Mouse (Mus musculus) frontal cortex, adult (tissue): Measurements from ENCODE around the gene Scnn1a.

ENCODE experiments used
- ATAC-seq: cut with Nextera tagmentation; 2 replicates; pipeline ENCODE4 v1.9.2; 2017; ENCODE audit warnings: mild to moderate bottlenecking, moderate library complexity, mixed read lengths; ENCODE audit not compliant: low TSS enrichment

Scnn1a gene

DNA sequence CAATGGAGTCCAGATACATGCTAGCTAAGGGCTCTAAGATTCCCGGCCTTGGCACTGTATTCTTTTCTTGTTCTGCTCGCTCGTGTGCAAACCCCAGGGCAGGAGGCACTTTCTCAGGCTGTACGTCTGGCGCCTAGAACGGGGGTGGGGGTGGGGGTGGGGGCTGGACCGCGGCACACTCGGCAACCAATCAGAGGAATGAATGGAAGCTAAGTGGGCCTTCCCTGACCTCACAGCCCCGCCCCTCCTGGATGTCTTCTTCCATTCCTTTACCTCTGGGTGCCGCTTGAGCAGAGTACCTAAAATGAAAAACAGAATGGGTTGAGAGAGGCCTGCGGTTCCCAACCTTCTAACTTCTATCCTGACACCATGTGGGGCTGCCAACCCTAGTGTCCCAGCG, 11.5 kb upstream of the Scnn1a start:
- ATAC-seq, result no peak

DNA sequence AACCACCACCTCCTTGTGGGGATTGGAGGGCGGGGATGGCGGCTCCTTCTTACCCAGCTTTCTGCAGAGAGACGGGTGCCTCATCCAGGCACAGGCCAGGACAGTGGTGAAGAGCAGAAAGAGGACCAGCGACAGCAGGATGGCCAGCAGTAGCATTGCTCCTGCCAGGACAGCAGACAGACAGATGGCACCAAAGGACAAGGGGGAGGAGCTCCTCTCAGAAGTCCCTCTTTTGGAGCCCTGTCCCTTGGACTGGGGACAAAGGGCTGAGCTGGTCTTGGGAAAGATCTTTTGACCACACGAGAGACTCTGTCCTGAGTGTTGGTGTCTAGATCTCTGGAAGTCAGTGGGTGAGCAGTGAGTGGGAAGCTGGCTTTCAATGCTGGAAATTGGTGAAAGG, 11.1 kb upstream of the Scnn1a start:
- no peak for ATAC-seq

DNA sequence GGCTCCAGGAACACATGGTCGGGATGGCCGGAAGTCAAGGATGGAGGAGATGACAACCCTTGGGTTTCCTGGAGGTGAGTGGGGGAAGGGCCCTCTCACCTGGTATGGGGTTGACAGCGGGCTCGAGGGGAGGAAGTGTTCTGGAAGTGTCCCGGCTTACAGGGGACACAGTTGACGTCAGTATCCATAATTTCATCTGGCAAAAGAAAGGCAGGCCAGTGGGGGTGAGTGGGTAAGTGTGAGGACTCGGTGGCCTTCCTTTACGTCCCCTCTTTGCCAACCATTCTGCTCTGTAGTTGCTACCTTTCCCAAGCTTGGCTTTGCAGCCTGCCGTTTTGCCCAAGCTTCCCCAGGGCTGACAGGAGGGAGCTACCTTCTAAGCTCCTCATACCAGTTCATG, 8.3 kb upstream of the Scnn1a start:
- ATAC-seq, result no peak

DNA sequence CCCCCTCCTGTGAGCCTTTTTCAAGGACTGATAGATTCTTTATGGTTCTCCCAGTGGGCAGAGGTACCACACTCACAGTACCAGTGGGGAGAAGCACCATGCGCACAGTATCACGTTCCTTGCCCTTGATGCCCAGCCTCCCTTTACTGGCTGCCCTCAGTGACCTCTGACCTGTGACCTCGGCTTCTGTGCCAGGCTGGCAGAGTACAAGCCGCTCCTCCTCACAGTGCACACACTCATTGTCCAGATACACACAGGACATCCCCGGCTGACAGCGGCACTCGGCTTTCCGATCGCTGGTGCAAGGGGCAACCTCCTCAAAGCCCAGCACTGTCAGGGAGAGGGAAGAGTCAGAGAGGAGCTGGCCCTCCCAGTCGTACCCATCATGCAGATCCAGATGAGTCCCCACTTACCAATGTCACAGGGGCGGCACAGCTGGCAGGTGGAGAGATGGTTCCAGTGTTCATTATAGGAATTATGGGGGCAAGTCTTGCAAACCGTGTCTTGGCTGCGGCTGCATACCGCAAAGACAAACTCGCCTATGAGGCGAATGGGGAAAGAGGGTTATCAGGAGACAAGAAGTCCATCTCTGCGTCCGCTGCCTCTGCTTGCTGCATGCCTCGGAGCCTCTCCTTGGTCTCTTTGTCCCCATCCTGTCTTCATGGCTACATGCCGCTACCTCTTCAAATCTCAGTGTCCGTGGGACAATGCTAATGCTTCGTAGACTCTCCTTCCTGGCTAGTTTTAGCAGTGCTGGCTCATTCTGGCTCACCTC, 7.7 kb upstream of the Scnn1a start:
- no peak for ATAC-seq

DNA sequence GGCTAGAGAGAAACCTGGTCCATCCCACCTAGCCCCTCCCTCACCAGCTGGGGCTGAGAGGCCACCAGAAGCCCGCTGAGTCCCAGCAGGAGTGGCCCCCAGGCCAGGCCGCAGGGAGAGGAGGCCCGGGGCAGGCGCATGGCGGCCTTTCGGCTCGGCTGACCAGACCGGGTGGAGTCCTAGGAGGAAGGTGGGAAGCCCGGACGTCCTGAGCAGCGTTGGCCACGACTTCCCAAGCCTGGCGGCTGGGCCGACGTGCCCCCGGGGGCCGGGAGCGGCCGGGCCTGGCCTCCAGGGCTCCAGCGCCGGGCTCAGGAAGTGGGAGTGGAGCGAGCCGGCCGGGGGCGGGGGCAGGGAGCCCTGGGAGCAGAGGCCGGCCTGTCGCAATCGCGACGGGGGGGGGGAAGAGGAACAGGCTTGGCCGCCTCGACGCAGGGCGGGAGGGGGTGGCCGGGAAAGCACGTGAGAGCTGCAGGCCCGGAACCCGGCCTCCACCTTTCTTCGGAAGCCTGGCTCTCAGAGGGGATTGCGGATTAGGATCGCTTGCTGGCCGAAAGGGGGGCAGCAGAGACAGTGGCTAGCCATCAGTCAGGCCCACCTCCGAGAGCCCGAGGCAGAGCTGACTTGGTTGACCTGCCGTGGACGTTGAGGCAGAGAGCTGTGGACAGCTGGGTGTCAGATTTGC, 6.8 kb upstream of the Scnn1a start, which contains the start of gene Ltbr:
Ltbr (minus strand) TSS at position 340 of the 685 bp plus-strand sequence.
- ATAC-seq, result peak; percentile 73

DNA sequence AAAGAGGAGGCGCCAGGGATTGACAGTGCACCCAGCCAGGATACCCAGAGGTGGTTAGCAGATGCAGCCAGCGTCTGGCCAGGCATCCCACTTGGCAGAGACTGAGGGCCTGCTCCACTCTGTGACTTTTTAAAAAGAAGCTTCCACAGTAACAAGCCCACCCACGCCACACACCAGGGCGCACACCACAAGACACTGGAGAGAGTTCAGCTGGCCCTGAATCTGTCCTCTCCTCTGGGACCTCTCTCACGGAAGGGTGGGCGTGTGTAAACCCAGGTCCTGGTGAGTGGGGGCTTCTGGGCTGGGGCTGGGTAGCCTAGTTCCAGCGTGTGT, 6.3 kb upstream of the Scnn1a start:
- peak; percentile 38 for ATAC-seq

DNA sequence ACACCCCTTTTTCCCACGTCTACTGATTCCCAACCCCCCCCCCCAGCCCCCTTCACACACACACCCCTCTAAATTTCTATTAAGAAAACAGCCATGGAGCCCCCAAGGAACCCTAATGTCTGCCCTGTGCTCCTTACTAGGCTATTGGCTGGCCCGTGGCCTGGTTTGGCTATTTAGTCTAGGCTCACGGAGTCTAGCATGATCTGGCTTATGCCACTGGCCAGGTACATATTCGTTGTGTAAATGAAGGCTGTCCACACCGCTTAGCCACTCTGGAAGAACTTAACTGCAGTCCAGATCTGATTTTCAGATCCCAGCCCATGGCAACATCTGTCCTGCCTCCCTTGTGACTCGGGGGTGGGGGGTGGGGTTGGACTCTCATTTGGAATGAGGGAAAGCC, 5.7 kb upstream of the Scnn1a start:
- no peak for ATAC-seq

DNA sequence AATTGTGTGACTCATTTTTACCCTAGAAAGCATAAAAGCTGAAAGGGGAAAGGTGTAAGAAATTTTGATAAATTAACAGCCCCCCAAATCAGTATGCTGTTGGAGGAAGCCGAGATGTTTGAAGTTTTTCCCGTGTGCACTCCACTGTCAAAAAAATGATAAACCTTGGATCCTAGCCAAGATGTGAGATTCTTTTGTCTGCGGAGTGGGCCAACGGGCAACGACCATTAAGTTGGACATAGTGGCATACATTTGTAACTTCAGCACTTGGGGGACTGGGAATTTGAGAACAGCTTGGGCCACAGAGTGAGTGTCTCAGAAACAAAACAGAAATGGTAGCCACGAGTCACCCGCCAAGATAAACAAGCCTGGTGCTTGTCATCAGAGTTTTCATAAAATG, 3.4 kb upstream of the Scnn1a start:
- no peak for ATAC-seq

DNA sequence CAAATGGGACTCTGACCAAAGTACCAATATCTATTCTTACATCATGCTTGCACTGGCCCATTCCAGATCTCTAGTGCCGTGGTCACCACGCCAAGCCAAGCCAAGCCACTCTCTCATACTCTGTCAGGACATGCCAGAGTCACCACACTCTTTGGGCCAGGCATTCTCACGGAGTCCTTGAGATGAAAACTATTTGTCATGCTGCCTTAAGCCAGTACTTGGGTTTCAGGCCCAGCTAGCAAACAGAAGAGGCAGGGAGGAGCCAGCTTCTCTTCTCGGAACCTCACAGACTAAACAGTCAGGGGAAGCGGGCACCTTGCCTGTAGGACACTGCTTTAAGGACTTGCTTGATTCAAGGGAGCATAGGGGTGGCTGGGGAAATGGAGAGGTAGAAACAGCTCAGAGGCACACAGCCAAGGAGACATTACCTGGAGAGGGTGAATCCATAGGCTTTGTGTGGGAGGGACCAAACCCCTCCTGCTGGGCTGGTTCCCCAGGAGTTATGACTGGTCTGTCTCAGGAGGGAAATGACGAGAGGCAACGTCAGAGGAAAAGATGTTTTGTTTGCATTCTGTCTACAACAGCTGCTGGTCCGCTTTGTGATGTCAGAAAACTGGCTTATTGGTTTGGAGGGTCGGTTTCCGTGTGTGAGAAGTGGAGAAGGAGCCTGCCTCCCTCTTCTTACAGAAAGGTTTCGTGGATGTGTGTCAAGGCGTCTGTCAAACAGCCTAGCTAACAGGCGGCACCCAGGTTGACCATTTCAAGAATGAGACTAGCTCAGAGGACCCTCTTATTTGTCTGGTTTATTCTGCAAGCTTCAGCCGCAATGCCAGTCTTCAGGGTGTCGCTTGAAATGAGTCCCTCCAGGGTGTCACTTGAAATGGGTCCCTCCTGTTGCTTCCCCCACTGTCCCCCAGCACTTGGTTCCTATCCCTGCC, 1.2 kb upstream of the Scnn1a start:
- ATAC-seq, result no peak

DNA sequence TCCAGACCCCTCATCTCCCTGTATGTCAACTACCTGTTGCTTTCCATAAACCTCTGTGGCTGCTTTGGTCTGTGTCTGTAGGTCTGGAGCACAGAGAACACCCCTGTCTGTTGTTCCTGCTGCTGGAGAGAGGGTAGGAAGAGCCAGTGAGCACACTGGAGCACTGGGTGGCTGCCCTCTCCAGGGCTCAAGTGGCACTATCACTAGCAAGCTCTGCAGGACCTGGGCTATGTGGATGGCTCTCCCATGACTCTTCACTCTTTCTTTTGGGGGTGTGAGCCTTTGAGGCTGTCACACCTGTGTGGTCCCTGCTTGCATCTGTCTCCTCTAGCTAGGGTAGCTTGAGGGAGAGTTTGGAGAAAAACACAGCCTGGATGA, 551 bp upstream of the Scnn1a start:
- ATAC-seq, result no peak; the same call in 1 of the 2 replicates

DNA sequence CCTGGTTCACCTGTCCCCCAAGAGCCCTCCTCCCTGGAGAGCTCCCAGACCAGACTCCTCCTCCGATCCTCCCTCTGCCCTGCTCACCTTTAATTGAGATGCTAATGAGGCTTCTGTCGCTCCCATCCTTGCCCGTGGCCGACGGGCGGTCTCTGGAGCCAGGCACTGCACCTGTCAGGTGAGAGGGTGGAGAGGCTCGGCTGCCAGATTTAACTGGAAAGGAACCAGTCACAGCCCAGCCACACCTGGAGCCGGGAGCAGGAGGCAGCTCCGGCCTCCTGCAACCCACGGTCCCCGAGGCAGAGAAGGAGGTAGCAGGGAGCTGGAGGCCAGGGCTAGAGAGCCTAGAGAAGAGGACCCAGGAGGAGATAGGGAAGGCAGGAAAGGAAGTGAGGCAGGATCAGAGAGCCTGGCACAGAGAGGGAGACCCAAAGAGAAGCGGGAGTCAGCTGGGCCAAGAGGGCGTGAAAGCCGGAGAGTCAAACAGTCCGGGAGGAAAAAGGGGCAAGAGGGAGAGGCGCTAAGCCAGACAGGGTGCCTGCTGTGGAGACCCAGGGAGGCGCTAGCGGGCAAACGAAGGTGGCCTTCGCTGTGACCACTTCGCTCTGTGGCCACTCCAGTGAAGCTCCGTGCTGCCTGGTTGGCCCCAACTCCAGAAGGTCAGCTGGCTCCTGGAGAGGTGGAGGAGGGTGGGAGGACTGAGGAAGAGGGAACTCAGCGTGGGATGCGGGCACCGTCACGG, 826 bp downstream of the Scnn1a start:
- no peak for ATAC-seq

DNA sequence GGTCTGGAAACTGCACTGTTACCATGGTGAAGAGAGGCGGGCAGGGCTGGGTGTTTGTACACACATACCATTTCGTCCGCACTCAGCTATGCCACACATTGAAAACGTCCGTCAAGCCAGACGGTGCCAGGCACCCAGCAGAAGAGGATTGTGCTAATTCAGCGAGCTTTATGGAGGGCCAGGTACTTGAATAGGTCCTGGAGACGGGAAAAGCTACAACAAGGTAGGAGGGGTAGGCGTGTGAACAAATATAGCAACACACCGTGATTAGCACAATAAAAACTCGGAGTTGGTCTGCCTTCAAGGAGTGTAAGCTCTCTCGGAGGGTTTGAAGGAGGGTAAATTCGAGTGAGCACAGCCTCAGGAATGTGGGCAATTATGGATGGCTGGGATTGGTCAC, 2.3 kb downstream of the Scnn1a start:
- peak; percentile 44; the same call in 1 of the 2 replicates for ATAC-seq

DNA sequence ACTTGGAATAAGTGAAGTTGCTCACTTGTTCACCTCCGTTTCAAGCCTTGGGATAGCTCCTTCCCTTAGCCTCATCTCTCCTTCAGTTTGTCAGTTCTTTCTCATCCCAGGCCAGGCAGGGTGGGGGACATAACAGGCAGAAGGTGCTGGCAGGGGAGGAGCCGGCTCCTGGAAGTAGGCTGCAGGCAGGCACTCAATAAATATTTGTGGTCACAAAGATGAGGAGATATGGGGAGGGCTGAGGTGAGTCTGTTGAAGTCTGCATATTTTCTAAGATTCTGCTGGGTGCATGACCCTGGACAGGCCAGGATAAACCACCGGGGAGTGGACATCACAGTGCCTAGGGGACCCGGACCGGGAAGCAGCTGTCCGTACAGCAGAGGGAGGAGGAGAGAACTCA, 3.1 kb downstream of the Scnn1a start:
- no peak for ATAC-seq

DNA sequence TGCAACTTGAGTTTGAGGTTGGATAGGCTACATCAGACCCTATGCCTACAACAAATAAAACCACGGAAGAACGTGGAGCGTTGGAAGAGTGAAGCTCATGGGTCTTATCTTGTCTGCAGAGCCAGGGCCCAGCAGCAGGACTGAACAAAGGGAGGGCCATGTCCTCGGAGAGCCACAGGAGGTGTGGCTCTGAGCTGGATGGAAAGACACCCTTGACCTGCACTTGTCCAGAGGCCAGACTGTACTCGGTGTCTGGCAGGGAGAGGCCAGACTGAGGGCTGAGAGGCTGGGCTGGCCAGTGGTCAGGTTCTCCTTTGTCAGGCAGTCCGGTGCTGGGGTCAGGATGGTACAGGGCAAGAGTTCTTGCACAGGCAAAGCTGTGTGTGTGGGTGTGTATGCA, 4.9 kb downstream of the Scnn1a start:
- no peak for ATAC-seq

DNA sequence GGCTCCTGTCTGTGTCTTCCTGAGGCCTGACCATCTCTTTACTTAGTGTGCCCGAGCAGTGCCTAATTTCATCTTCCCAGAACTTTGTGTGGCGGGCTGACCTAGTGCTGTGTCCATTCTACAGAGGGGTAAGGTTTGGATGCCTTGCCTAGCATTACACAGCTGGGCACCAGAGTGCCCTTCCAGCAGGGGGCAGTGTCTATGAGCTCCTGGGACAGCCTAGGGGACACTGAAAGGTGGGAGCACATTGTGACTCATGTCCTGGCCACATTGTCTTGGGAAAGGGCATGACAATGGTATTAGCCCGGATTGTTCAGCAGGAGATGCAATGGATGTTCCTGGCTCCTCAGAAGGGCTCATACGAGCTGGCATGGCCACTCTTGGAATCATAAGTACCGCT, 7.8 kb downstream of the Scnn1a start:
- ATAC-seq, result no peak

DNA sequence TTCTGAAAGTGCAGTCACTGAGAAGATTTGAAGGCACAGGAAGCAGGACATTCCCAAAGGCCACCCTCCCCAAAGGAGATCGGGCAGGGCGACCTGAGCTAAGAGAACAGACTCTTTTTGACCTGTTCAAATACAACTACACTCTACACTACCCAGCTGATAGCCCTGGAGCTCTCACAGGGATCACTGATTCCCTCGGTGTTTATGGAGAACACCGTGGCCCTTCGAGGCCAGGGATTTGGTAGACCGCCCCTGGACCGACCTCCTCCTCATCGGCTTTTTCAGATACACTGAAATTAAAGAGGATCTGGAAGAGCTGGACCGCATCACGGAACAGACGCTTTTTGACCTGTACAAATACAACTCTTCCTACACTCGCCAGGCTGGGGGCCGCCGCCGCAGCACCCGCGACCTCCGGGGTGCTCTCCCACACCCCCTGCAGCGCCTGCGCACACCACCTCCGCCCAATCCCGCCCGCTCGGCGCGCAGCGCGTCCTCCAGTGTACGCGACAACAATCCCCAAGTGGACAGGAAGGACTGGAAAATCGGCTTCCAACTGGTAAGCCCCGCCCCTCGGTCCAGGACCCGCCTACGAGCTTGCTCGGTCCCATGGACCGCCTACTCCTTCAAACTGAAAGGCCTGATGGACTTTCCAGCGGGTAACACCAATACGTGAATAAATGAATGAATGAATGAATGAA, 10.3 kb downstream of the Scnn1a start:
- peak; percentile 88 for ATAC-seq

DNA sequence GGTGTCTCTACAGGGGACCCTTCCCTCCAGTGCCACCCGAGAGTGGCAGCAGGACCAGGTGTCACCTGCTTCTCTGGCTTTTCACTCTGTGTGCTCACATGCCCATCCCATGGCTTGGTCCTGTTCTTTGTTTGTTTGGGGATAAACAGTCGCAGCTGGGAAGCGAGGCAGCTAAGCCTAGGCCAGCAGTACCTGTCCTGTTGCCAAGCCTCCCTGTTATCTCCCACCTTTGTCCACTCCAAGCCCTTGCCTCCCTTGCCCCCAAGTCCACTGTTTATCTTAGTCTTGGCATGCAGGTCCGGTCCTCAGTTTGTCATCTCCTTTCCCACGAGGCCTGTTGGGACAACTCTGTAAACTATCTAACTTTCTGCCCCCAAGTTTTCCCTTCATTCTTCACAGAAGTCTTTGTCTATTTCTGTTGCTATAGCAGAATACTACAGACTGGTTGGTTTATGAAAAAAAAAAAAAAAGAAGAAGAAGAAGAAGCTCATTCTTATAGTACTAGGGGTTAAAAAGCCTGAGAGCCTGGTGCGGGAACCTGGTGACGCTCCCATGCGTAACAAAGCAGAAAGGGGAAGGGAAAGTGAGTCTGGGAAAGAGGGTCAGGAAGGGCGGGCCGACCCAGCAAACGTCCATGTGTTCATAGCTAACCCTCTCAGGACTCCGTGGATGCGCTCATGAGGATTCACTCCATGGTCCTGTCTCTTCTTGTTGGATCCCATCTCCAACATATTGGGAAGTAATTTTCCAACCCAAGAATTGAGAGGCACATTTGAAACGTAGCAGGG, 12.8 kb downstream of the Scnn1a start:
- no peak for ATAC-seq

DNA sequence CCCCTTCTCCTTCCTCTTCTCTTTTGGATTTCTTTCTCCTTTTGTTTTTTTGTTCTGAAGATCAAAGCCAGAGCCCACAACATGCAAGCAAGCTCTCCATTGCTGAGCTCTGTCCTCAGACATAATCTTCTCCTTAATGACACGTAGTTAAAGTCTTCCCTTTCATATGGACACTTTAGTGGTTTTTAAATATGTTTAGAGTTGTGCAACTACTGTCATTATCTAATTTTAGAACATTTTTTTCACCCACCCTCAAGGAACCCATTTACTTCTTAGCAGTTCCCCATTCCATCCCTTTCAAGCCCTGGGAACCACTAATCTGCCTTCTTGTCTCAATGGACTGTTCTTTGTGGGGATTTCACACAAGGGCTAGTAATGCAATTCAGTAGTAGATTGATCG, 13.9 kb downstream of the Scnn1a start:
- ATAC-seq, result no peak

DNA sequence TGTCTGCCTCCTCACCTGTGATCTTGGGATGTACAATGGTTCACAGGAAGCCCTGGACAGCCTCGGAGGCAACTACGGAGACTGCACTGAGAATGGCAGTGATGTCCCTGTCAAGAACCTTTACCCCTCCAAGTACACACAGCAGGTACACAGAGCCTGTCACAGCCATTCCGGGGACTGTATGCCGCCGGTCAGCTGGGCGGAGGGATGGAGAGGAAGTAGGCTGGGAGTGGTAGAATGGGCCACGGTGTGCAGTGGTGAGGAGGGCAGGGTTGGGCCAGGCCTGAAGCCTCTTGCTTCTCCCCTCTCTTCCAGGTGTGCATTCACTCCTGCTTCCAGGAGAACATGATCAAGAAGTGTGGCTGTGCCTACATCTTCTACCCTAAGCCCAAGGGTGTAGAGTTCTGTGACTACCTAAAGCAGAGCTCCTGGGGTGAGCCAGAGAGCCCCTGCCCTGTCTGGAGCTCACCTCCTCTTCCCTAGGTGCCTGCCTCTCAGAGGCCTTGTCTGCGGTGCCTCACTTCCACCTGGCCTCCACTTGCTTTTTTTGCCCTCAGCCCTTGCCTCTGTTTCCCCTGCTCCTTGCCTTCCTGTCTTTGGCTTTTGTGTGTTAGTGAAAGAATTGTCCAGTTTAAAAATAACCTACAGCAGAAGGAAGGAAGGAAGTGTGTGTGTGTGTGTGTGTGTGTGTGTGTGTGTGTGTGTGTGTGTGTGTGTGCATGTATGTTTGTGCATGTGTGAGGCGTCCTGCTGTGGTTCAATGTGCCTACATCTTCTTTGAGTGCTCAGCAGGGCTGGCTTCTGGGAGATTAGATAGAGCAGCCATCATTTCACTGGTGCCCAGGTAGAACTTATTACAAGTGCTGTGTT, 18.6 kb downstream of the Scnn1a start:
- ATAC-seq, result no peak
